Mouse (Mus musculus): ENCODE data around the gene Cdx4.

- TF ChIP-seq GATA1 (IDR thresholded peaks at IDR 0.05; ENCODE audit: low read length), result no peak
- no peak for TF ChIP-seq TAL1 (IDR thresholded peaks at IDR 0.05; ENCODE audit: low read length)
Observed at GRCm38 (mm10) chrX:103355784-103356183, 34.6 kb downstream of the Cdx4 start.
